Mouse (Mus musculus): ENCODE results near the gene Slc9a5. TPM values are rescaled to one million over a fixed set of nuclear protein-coding genes. Genes with fewer than 3 reads are reported as not detected.

Gene Slc9a5
- polyA plus RNA-seq, 1 experiment from 2014 or later: 6.4 TPM

DNA sequence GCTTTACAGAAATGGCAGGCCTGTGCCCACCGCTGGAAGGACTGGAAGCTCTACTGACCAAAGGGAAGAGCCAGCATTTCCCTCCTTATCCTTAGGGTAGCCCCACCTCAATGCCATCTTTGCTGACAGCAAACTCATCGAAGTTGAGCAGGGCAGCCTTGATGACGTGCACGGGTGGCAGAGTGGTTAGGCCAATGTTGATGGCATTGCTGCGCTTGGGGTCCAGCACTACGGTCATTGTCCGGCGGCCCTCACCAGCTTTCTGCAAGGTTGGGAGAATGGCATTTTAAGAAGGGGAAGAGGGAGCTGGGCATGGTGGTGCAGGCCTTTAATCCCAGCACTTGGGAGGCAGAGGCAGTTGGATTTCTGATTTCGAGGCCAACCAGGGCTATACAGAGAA lies 16.7 kb upstream of the Slc9a5 start:
- Histone ChIP-seq H3K4me1 (ENCODE audit: control insufficient read depth, insufficient read depth, low read length) (peaks cover 6% of the 10 kb centered on the region; the same call in 1 of the 2 replicates), H3K9ac (ENCODE audit: low read length) (no peak overlapping the region), H3K9me3 (ENCODE audit: control insufficient read depth, low read length) (no peaks in the 10 kb centered on the region), H3K36me3 (ENCODE audit: control insufficient read depth, insufficient read depth, low read length) (peaks cover 32% of the 10 kb centered on the region), H3K4me3 (ENCODE audit: low read depth, low read length) (no peak overlapping the region), H3K4me2 (ENCODE audit: low read depth, severe bottlenecking) (no peak overlapping the region), H3K27ac (replicated peaks; ENCODE audit: low read depth, low read length) (no peak overlapping the region), H3K27me3 (ENCODE audit: control insufficient read depth, insufficient read depth, low read length) (no peaks in the 10 kb centered on the region)
- ATAC-seq (ENCODE audit: insufficient number of reproducible peaks, low FRiP score, low TSS enrichment, low read depth) (no peak), DNase-seq (ENCODE audit: low spot score) (no peak)
- 95% methylated on average over 9 of the region's 9 CpGs for WGBS

DNA sequence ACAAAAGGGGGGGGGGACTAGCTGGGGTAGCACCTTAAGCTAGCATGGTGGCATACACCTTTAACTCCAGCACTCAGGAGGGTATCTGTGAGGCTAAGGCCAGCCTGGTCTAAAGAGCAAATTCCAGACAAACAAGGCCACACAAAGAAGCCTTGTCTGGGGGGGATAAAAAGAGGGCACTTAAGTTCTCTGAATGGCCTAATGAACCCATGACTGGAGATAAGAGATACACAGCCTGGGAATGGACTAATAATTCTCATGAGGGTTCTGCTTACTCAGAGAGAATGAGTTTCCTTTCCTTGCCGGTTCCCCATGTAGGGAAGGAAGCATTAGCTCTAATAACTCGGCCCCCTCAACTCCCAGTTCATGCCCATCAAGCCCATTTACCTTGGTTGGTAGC lies 16.1 kb upstream of the Slc9a5 start:
- H3K36me3 ChIP-seq (ENCODE audit: control insufficient read depth, insufficient read depth, low read length): peaks cover 32% of the 10 kb centered on the region
- no peaks in the 10 kb centered on the region for H3K27me3 ChIP-seq (ENCODE audit: control insufficient read depth, insufficient read depth, low read length)
- peaks cover under 1% of the 10 kb centered on the region; the same call in 1 of the 2 replicates for H3K4me1 ChIP-seq (ENCODE audit: control insufficient read depth, insufficient read depth, low read length)
- ATAC-seq (ENCODE audit: insufficient number of reproducible peaks, low FRiP score, low TSS enrichment, low read depth) (no peak), DNase-seq (ENCODE audit: low spot score) (no peak)
- no peak overlapping the region for H3K4me2 ChIP-seq (ENCODE audit: low read depth, severe bottlenecking)
- H3K9me3 ChIP-seq (ENCODE audit: control insufficient read depth, low read length): no peaks in the 10 kb centered on the region
- no peak overlapping the region for H3K4me3 ChIP-seq (ENCODE audit: low read depth, low read length)
- H3K27ac ChIP-seq (replicated peaks; ENCODE audit: low read depth, low read length): no peak overlapping the region
- no peak overlapping the region for H3K9ac ChIP-seq (ENCODE audit: low read length)
- 82% methylated on average over 2 of the region's 2 CpGs for WGBS

DNA sequence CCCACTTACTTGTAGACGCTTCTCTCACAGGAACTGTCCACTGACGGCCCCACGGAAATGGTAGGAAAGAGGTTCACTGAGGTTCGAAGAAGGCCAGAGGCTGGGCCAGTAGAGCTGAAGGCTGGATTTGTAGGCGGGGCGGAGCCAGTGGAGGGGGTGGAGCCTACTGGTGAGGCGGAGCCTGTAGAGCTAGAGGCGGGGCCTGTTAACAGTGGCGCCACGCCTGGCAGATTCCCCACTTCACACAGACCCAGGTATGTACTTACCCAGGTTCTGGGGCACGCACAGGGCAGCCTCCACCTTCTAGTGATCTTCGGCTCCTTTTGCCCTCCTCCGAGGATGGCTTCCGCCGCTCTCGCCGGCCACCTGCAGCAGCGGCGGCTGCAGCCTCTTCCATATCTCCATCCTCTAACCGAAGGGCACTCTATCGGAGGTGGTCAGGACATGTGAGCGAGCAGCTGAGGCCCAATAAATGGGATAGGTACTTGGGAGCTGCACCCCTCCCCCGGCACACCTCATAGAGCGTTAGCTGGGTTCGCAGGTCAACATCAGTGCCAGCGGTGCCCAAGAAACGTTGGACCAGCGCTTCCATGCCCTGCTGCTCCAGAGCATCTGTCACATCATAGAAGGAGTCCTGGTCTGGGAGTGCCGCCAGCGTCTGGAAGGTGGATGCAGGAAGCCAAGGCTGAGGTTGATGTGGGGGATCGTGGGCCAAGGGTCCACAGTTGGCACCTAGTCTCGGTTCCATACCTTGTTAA lies 12.1 kb upstream of the Slc9a5 start:
- DNase-seq (ENCODE audit: low spot score): no peak
- no peaks in the 10 kb centered on the region for H3K9me3 ChIP-seq (ENCODE audit: control insufficient read depth, low read length)
- H3K27ac ChIP-seq (replicated peaks; ENCODE audit: low read depth, low read length): no peak overlapping the region
- no peaks in the 10 kb centered on the region for H3K4me1 ChIP-seq (ENCODE audit: control insufficient read depth, insufficient read depth, low read length)
- no peak for ATAC-seq (ENCODE audit: insufficient number of reproducible peaks, low FRiP score, low TSS enrichment, low read depth)
- WGBS: 35% methylated on average over 32 of the region's 32 CpGs
- H3K4me2 ChIP-seq (ENCODE audit: low read depth, severe bottlenecking): no peak overlapping the region
- peaks cover 8% of the 10 kb centered on the region for H3K36me3 ChIP-seq (ENCODE audit: control insufficient read depth, insufficient read depth, low read length)
- H3K9ac ChIP-seq (ENCODE audit: low read length): no peak overlapping the region
- H3K27me3 ChIP-seq (ENCODE audit: control insufficient read depth, insufficient read depth, low read length): no peaks in the 10 kb centered on the region
- no peak overlapping the region for H3K4me3 ChIP-seq (ENCODE audit: low read depth, low read length)

DNA sequence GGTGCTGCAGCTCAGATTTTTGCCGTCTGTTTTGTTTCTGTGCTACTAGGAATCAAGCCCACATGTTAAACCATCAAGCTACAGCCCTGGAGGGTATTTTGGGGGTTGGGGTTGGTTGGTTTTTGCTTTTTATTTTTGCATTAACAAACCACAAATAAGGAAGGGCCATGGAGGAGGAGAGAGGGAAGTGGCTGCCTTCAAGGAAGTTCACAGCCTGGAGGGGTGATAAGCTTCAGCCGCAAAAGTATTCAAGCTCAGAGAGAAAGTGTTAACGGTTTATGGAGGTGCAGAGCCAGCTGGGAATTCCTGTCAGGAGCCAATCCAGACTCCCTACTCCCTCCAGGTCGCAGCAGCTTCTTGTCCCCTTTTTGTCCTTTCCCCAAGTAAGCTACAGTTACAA lies 9.7 kb upstream of the Slc9a5 start:
- H3K9ac ChIP-seq (ENCODE audit: low read length): no peak overlapping the region
- WGBS: 18% methylated on average over 4 of the region's 4 CpGs
- no peaks in the 10 kb centered on the region for H3K4me1 ChIP-seq (ENCODE audit: control insufficient read depth, insufficient read depth, low read length)
- no peak for ATAC-seq (ENCODE audit: insufficient number of reproducible peaks, low FRiP score, low TSS enrichment, low read depth)
- no peak overlapping the region for H3K4me2 ChIP-seq (ENCODE audit: low read depth, severe bottlenecking)
- H3K9me3 ChIP-seq (ENCODE audit: control insufficient read depth, low read length): no peaks in the 10 kb centered on the region
- no peak for DNase-seq (ENCODE audit: low spot score)
- no peaks in the 10 kb centered on the region for H3K27me3 ChIP-seq (ENCODE audit: control insufficient read depth, insufficient read depth, low read length)
- no peak overlapping the region for H3K4me3 ChIP-seq (ENCODE audit: low read depth, low read length)
- H3K27ac ChIP-seq (replicated peaks; ENCODE audit: low read depth, low read length): no peak overlapping the region
- peaks cover 8% of the 10 kb centered on the region for H3K36me3 ChIP-seq (ENCODE audit: control insufficient read depth, insufficient read depth, low read length)

DNA sequence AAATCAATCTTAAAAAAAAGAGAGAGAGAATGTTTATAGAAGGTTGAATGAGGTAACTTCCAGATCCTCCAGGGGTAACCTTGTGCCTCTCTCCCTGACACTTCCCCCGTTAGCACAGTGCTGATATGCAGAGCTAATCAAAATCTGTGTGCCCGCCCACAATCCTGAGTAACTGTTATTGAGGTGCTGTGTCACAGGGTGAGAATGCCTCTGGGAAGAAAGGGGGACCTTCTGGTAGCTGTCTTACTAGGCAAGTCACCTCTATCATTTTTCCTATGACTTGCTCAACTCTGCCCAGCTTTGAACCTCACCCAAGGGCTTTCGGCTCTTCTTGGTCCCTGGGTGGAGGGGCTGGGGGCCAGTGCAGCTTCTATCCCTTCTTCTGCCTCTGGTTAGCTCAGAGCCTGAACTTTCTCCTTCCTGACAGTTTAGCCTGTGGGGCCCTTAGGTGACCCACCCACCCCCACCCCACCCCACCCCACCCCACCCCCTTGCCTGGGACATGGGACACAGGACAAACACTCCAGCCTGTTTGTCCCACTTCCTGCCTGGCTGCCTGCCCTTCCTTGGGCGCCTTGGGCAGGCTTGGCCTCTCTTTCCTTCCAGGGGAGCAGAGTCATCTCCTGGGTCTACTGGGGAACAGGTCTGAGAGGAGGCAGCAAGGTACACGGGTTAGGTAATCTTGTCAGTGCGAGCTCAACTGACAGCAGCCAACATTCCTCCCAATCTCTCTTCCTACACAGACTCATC lies 8.6 kb upstream of the Slc9a5 start:
- Histone ChIP-seq H3K4me1 (ENCODE audit: control insufficient read depth, insufficient read depth, low read length) (0 out of 2 replicates have a peak, but pooled peaks cover under 1% of the 10 kb centered on the region), H3K9me3 (ENCODE audit: control insufficient read depth, low read length) (no peaks in the 10 kb centered on the region), H3K4me2 (ENCODE audit: low read depth, severe bottlenecking) (no peak overlapping the region), H3K36me3 (ENCODE audit: control insufficient read depth, insufficient read depth, low read length) (peaks cover 3% of the 10 kb centered on the region), H3K27ac (replicated peaks; ENCODE audit: low read depth, low read length) (no peak overlapping the region), H3K27me3 (ENCODE audit: control insufficient read depth, insufficient read depth, low read length) (no peaks in the 10 kb centered on the region), H3K4me3 (ENCODE audit: low read depth, low read length) (no peak overlapping the region), H3K9ac (ENCODE audit: low read length) (no peak overlapping the region)
- DNase-seq (ENCODE audit: low spot score) (no peak), ATAC-seq (ENCODE audit: insufficient number of reproducible peaks, low FRiP score, low TSS enrichment, low read depth) (no peak)
- 71% methylated on average over 6 of the region's 6 CpGs for WGBS

DNA sequence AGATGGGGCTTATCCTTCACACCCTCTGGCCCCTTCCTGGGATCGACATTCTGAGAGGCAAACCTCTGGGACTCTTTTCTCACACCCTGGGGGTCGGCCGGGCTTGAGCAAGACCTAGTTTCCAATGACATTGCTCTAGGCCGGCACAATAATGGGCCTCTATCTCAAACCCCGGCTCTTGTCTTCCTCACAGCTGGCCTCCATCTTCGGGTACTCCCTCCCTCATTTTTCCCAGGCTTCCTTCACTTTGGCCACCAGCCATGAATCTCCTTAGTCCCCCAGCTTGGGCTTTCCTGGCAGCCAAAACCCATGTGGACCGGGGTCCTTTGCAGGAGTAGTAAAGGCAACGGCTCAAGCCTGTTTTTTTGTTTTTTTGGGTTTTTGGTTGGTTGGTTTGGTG lies 7.2 kb upstream of the Slc9a5 start:
- no peak for DNase-seq (ENCODE audit: low spot score)
- H3K4me3 ChIP-seq (ENCODE audit: low read depth, low read length): no peak overlapping the region
- no peaks in the 10 kb centered on the region for H3K9me3 ChIP-seq (ENCODE audit: control insufficient read depth, low read length)
- H3K4me1 ChIP-seq (ENCODE audit: control insufficient read depth, insufficient read depth, low read length): peaks cover 9% of the 10 kb centered on the region
- no peak for ATAC-seq (ENCODE audit: insufficient number of reproducible peaks, low FRiP score, low TSS enrichment, low read depth)
- WGBS: 58% methylated on average over 8 of the region's 8 CpGs
- H3K27me3 ChIP-seq (ENCODE audit: control insufficient read depth, insufficient read depth, low read length): no peaks in the 10 kb centered on the region
- no peaks in the 10 kb centered on the region; the same call in 1 of the 2 replicates for H3K36me3 ChIP-seq (ENCODE audit: control insufficient read depth, insufficient read depth, low read length)
- no peak overlapping the region for H3K4me2 ChIP-seq (ENCODE audit: low read depth, severe bottlenecking)
- no peak overlapping the region for H3K9ac ChIP-seq (ENCODE audit: low read length)
- no peak overlapping the region for H3K27ac ChIP-seq (replicated peaks; ENCODE audit: low read depth, low read length)

DNA sequence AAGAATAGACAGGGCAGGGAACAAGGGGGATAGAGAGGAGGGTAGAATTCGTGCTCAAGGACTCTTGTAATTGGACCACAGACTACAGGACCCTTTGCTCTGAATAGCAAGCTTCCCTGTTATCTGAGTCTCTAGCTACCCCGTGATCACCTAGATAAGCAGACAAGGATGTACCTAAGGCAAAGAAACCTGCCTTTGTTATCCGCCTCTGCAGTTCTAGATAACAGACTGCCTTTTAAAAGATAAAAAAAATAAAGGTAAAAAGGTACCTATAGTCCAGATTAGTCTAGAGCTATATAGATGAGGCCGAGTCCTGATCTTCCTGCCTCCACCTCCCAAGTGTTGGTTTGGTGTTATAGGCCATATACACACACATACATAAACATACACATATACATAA lies 5.9 kb upstream of the Slc9a5 start:
- DNase-seq (ENCODE audit: low spot score): no peak
- Histone ChIP-seq H3K27ac (replicated peaks; ENCODE audit: low read depth, low read length) (no peak overlapping the region), H3K27me3 (ENCODE audit: control insufficient read depth, insufficient read depth, low read length) (no peaks in the 10 kb centered on the region), H3K9ac (ENCODE audit: low read length) (no peak overlapping the region), H3K36me3 (ENCODE audit: control insufficient read depth, insufficient read depth, low read length) (no peaks in the 10 kb centered on the region), H3K9me3 (ENCODE audit: control insufficient read depth, low read length) (no peaks in the 10 kb centered on the region), H3K4me3 (ENCODE audit: low read depth, low read length) (no peak overlapping the region), H3K4me2 (ENCODE audit: low read depth, severe bottlenecking) (no peak overlapping the region), H3K4me1 (ENCODE audit: control insufficient read depth, insufficient read depth, low read length) (peaks cover 12% of the 10 kb centered on the region)
- ATAC-seq (ENCODE audit: insufficient number of reproducible peaks, low FRiP score, low TSS enrichment, low read depth): no peak
- WGBS: 85% methylated on average over 4 of the region's 4 CpGs

DNA sequence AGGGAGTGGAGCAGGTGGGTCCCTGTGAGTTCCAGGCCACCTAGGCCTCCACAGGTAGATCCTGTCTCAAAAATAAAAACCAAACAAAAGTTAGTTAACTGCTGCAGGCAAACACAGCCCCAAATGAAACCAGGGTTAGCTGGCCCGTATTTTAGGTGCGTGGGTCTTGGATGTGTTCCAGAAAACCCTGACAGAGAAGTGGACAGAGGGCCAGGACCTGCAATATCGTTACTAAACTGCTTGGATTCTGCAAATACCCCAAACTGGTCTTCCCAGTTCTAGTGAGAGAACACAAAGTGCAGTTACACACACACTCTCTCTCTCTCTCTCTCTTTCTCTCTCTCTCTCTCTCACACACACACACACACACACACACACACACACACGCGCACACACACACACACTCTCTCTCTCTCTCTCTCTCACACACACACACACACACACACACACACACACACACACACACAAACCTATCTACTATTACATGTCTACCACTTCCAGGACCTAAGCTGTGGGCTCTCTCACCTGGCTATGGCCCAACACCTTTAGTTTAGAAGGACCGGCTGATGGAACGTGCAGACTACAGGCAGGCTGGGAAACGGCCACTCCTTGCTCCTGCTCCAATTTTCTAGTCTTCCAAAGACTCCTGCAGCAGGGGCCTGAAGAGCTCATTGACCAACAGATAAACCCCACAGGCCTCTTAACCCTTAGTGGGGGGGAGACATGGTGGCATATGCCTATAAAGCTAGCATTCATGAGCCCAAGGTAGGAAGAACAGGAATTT lies 4.7 kb upstream of the Slc9a5 start:
- WGBS: 83% methylated on average over 6 of the region's 8 CpGs
- ATAC-seq (ENCODE audit: insufficient number of reproducible peaks, low FRiP score, low TSS enrichment, low read depth) (no peak), DNase-seq (ENCODE audit: low spot score) (no peak)
- Histone ChIP-seq H3K36me3 (ENCODE audit: control insufficient read depth, insufficient read depth, low read length) (no peaks in the 10 kb centered on the region), H3K9me3 (ENCODE audit: control insufficient read depth, low read length) (no peaks in the 10 kb centered on the region), H3K9ac (ENCODE audit: low read length) (no peak overlapping the region), H3K27me3 (ENCODE audit: control insufficient read depth, insufficient read depth, low read length) (no peaks in the 10 kb centered on the region), H3K4me2 (ENCODE audit: low read depth, severe bottlenecking) (no peak overlapping the region), H3K4me1 (ENCODE audit: control insufficient read depth, insufficient read depth, low read length) (peaks cover 12% of the 10 kb centered on the region), H3K4me3 (ENCODE audit: low read depth, low read length) (no peak overlapping the region), H3K27ac (replicated peaks; ENCODE audit: low read depth, low read length) (no peak overlapping the region)
